Mouse (Mus musculus) forebrain, embryonic 14.5 days (tissue): ENCODE results near the gene Ren1. TPM values are rescaled to one million over a fixed set of nuclear protein-coding genes. Genes with fewer than 3 reads are reported as not detected.

ENCODE experiments used
- ATAC-seq: fragments of 200-750 bp; cut with Nextera tagmentation; 2 replicates; pipeline ENCODE4 v1.8.0; 2017; ENCODE audit warnings: mild to moderate bottlenecking, moderate library complexity
- DNase-seq: peaks from one replicate; pipeline ENCODE4 v3.0.0-alpha.2; 2015; ENCODE audit warnings: low spot score
- H3K27ac ChIP-seq: fragments of 300-500 bp; sonication (generic); 2 replicates; pipeline ENCODE4 v1.5.1; 2014; ENCODE audit warnings: low read depth, mild to moderate bottlenecking, control low read depth, low read length, moderate library complexity
- H3K27me3 ChIP-seq: fragments of 300-500 bp; sonication (generic); replicated peaks from 2 replicates; pipeline ENCODE4 v1.6.1; 2014; ENCODE audit warnings: low read length, control low read depth, mixed read lengths; ENCODE audit not compliant: control insufficient read depth, insufficient read depth
- H3K36me3 ChIP-seq: fragments of 300-500 bp; sonication (generic); 2 replicates; pipeline ENCODE4 v1.6.1; 2014; ENCODE audit warnings: low read length, control low read depth; ENCODE audit not compliant: control insufficient read depth, insufficient read depth
- H3K4me1 ChIP-seq: fragments of 300-500 bp; sonication (generic); 2 replicates; pipeline ENCODE4 v1.6.1; 2014; ENCODE audit warnings: antibody characterized with exemption, low read length, control low read depth; ENCODE audit not compliant: control insufficient read depth, insufficient read depth
- H3K4me2 ChIP-seq: fragments of 300-500 bp; sonication (generic); 2 replicates; pipeline ENCODE4 v1.6.1; 2014; ENCODE audit warnings: mild to moderate bottlenecking, control low read depth, low read length
- H3K4me3 ChIP-seq: fragments of 300-500 bp; sonication (generic); 2 replicates; pipeline ENCODE4 v1.5.1; 2014; ENCODE audit warnings: low read depth, low read length, control low read depth
- H3K9ac ChIP-seq: fragments of 300-500 bp; sonication (generic); 2 replicates; pipeline ENCODE4 v1.6.1; 2014; ENCODE audit warnings: mild to moderate bottlenecking, low read length, control low read depth, moderate library complexity
- H3K9me3 ChIP-seq: fragments of 300-500 bp; sonication (generic); replicated peaks from 2 replicates; pipeline ENCODE4 v1.6.1; 2016; ENCODE audit warnings: low read length, control low read depth, mixed read lengths; ENCODE audit not compliant: control insufficient read depth
- whole genome bisulfite sequencing: fragments of 180-500 bp; shearing (Covaris S2); extraction: QIAGEN DNeasy Blood & Tissue Kit; methylation state at CpG from one replicate; pipeline ENCODE4 v1.1.7; 2014; 5-methylcytosine and 5-hydroxymethylcytosine counted together
- polyA plus RNA-seq: library from polyadenylated mRNA; unstranded; fragments of >200 nt; fragmentation: Nextera tagmentation; extraction: Ambion mirVana; gene quantifications from 2 replicates; pipeline ENCODE4 v1.2.1, GENCODE M21; 2014

The Ren1 gene
- polyA plus RNA-seq, 1 experiment from 2014 or later = not detected

- DNase-seq = no peak
- peaks cover 43% of the 10 kb centered on the region for H3K36me3 ChIP-seq
Observed at GRCm38 (mm10) chr1:133386209-133386608, 35.9 kb downstream of the Ren1 start.

GRCm38 (mm10) chr1:133387539-133388268 lies 37.4 kb downstream of the Ren1 start:
- Histone ChIP-seq H3K27ac (no peak overlapping the region), H3K9me3 (no peaks in the 10 kb centered on the region), H3K9ac (no peak overlapping the region), H3K4me1 (peaks cover 5% of the 10 kb centered on the region; the same call in 1 of the 2 replicates), H3K4me3 (no peak overlapping the region), H3K27me3 (no peaks in the 10 kb centered on the region), H3K4me2 (no peak overlapping the region), H3K36me3 (peaks cover 48% of the 10 kb centered on the region)
- no peak for DNase-seq
- WGBS = 64% methylated on average over 19 of the region's 19 CpGs
- no peak; the same call in 1 of the 2 replicates for ATAC-seq

More at GRCm38 (mm10) chr1:133386209-133386608, 35.9 kb downstream of the Ren1 start:
- Histone ChIP-seq H3K4me1 (peaks cover 5% of the 10 kb centered on the region; the same call in 1 of the 2 replicates), H3K4me3 (no peak overlapping the region), H3K9me3 (no peaks in the 10 kb centered on the region), H3K4me2 (peak overlapping the region; percentile 2; the same call in 1 of the 2 replicates), H3K27me3 (no peaks in the 10 kb centered on the region), H3K9ac (peak overlapping the region; percentile 48), H3K27ac (no peak overlapping the region)
- ATAC-seq = no peak
- WGBS = 28% methylated on average over 11 of the region's 11 CpGs

- Histone ChIP-seq H3K27ac (no peak overlapping the region), H3K4me2 (no peak overlapping the region), H3K4me3 (no peak overlapping the region), H3K4me1 (peaks cover 11% of the 10 kb centered on the region), H3K27me3 (no peaks in the 10 kb centered on the region), H3K36me3 (peaks cover 18% of the 10 kb centered on the region; the same call in 1 of the 2 replicates), H3K9ac (no peak overlapping the region), H3K9me3 (no peaks in the 10 kb centered on the region)
- DNase-seq (no peak), ATAC-seq (no peak)
- 68% methylated on average over 4 of the region's 4 CpGs for WGBS
Observed at GRCm38 (mm10) chr1:133394702-133395101, 44.4 kb downstream of the Ren1 start.

- ATAC-seq = no peak
Observed at GRCm38 (mm10) chr1:133396693-133397092, 46.4 kb downstream of the Ren1 start.

GRCm38 (mm10) chr1:133397094-133397482 lies 46.8 kb downstream of the Ren1 start:
- Histone ChIP-seq H3K27me3 (no peaks in the 10 kb centered on the region), H3K9me3 (no peaks in the 10 kb centered on the region), H3K4me1 (peaks cover 11% of the 10 kb centered on the region), H3K4me2 (peak overlapping the region; percentile 21; the same call in 1 of the 2 replicates), H3K27ac (peak overlapping the region; percentile 78; the same call in 1 of the 2 replicates), H3K9ac (peak overlapping the region; percentile 26; the same call in 1 of the 2 replicates), H3K4me3 (no peak overlapping the region), H3K36me3 (no peaks in the 10 kb centered on the region)
- peak; percentile 33 for ATAC-seq
- WGBS = 58% methylated on average over 5 of the region's 5 CpGs
- no peak for DNase-seq

More at GRCm38 (mm10) chr1:133396693-133397092, 46.4 kb downstream of the Ren1 start:
- no peak overlapping the region for H3K4me3 ChIP-seq
- H3K9ac ChIP-seq = no peak overlapping the region
- H3K27ac ChIP-seq = no peak overlapping the region
- peaks cover 11% of the 10 kb centered on the region for H3K4me1 ChIP-seq
- 0 out of 2 replicates have a peak, but pooled peaks cover 3% of the 10 kb centered on the region for H3K36me3 ChIP-seq
- no peaks in the 10 kb centered on the region for H3K27me3 ChIP-seq
- no peak for DNase-seq
- WGBS = 85% methylated on average over 5 of the region's 5 CpGs
- H3K9me3 ChIP-seq = no peaks in the 10 kb centered on the region
- H3K4me2 ChIP-seq = no peak overlapping the region

GRCm38 (mm10) chr1:133397483-133398237 lies 47.4 kb downstream of the Ren1 start:
- no peaks in the 10 kb centered on the region for H3K36me3 ChIP-seq
- H3K27ac ChIP-seq = peak overlapping the region; percentile 78
- DNase-seq (peak; percentile 73), ATAC-seq (peak; percentile 64)
- peak overlapping the region; percentile 26 for H3K9ac ChIP-seq
- H3K4me1 ChIP-seq = peaks cover 11% of the 10 kb centered on the region
- H3K4me3 ChIP-seq = no peak overlapping the region
- H3K27me3 ChIP-seq = no peaks in the 10 kb centered on the region
- H3K9me3 ChIP-seq = no peaks in the 10 kb centered on the region
- 3% methylated on average over 17 of the region's 17 CpGs for WGBS
- H3K4me2 ChIP-seq = peak overlapping the region; percentile 21

- H3K36me3 ChIP-seq = no peaks in the 10 kb centered on the region
- no peaks in the 10 kb centered on the region for H3K9me3 ChIP-seq
- DNase-seq = no peak
- H3K27me3 ChIP-seq = no peaks in the 10 kb centered on the region
- no peak for ATAC-seq
- no peak overlapping the region for H3K9ac ChIP-seq
- H3K4me1 ChIP-seq = peaks cover 11% of the 10 kb centered on the region
- no peak overlapping the region for H3K4me2 ChIP-seq
- H3K4me3 ChIP-seq = no peak overlapping the region
- WGBS = 86% methylated on average over 13 of the region's 13 CpGs
- H3K27ac ChIP-seq = no peak overlapping the region
Observed at GRCm38 (mm10) chr1:133400014-133400725, 49.9 kb downstream of the Ren1 start.

- H3K4me2 ChIP-seq = no peak overlapping the region
- H3K4me1 ChIP-seq = no peaks in the 10 kb centered on the region
- H3K27ac ChIP-seq = no peak overlapping the region
- H3K9me3 ChIP-seq = no peaks in the 10 kb centered on the region
- ATAC-seq (no peak), DNase-seq (no peak)
- H3K9ac ChIP-seq = no peak overlapping the region
- H3K4me3 ChIP-seq = no peak overlapping the region
- 96% methylated on average over 4 of the region's 4 CpGs for WGBS
- no peaks in the 10 kb centered on the region for H3K36me3 ChIP-seq
- H3K27me3 ChIP-seq = no peaks in the 10 kb centered on the region
Observed at GRCm38 (mm10) chr1:133404005-133404404, 53.7 kb downstream of the Ren1 start.
